Mouse (Mus musculus): Measurements from ENCODE around the gene Arxes2. TPM values are rescaled to one million over a fixed set of nuclear protein-coding genes. Genes with fewer than 3 reads are reported as not detected.
"Not testable (repeated sequence)": the region's sequence is repeated elsewhere in the genome, so short reads cannot be mapped to it uniquely, and the experiment has no call there.

Arxes2 gene
- polyA plus RNA-seq (2012), result 7.4 and 7.5 TPM in 2 replicates

GRCm38 (mm10) chrX:135993664-135994119 lies at the start of gene Arxes2:
Gene Arxes2, plus strand, starts transcription at chrX:135993824.
- TF ChIP-seq GATA1 (IDR thresholded peaks at IDR 0.05; ENCODE audit: low read length), result not testable (repeated sequence)

GRCm38 (mm10) chrX:135948699-135949437 lies 44.8 kb upstream of the Arxes2 start:
- no peak for TF ChIP-seq GATA1 (IDR thresholded peaks at IDR 0.05; ENCODE audit: low read length)

- TF ChIP-seq GATA1 (IDR thresholded peaks at IDR 0.05; ENCODE audit: low read length), result no peak
Observed at GRCm38 (mm10) chrX:135956988-135957690, 36.5 kb upstream of the Arxes2 start.

GRCm38 (mm10) chrX:135957691-135958081 lies 35.9 kb upstream of the Arxes2 start:
- TF ChIP-seq GATA1 (IDR thresholded peaks at IDR 0.05; ENCODE audit: low read length), result no peak

- TF ChIP-seq GATA1 (IDR thresholded peaks at IDR 0.05; ENCODE audit: low read length), result no peak
Observed at GRCm38 (mm10) chrX:135958589-135959225, 34.9 kb upstream of the Arxes2 start.

GRCm38 (mm10) chrX:135959536-135959935 lies 34.1 kb upstream of the Arxes2 start:
- TF ChIP-seq GATA1 (IDR thresholded peaks at IDR 0.05; ENCODE audit: low read length), result no peak

GRCm38 (mm10) chrX:135962342-135962741 lies 31.3 kb upstream of the Arxes2 start:
- TF ChIP-seq GATA1 (IDR thresholded peaks at IDR 0.05; ENCODE audit: low read length), result no peak

GRCm38 (mm10) chrX:135963130-135963529 lies 30.5 kb upstream of the Arxes2 start:
- no peak for TF ChIP-seq GATA1 (IDR thresholded peaks at IDR 0.05; ENCODE audit: low read length)

- no peak for TF ChIP-seq GATA1 (IDR thresholded peaks at IDR 0.05; ENCODE audit: low read length)
Observed at GRCm38 (mm10) chrX:135963629-135964028, 30.0 kb upstream of the Arxes2 start.

- TF ChIP-seq GATA1 (IDR thresholded peaks at IDR 0.05; ENCODE audit: low read length), result no peak
Observed at GRCm38 (mm10) chrX:135973597-135974423, 19.8 kb upstream of the Arxes2 start.

GRCm38 (mm10) chrX:135974424-135975225 lies 19.0 kb upstream of the Arxes2 start:
- TF ChIP-seq GATA1 (IDR thresholded peaks at IDR 0.05; ENCODE audit: low read length), result no peak

GRCm38 (mm10) chrX:135975226-135975552 lies 18.4 kb upstream of the Arxes2 start:
- no peak for TF ChIP-seq GATA1 (IDR thresholded peaks at IDR 0.05; ENCODE audit: low read length)

GRCm38 (mm10) chrX:135984539-135985260 lies 8.9 kb upstream of the Arxes2 start:
- no peak for TF ChIP-seq GATA1 (IDR thresholded peaks at IDR 0.05; ENCODE audit: low read length)

- TF ChIP-seq GATA1 (IDR thresholded peaks at IDR 0.05; ENCODE audit: low read length), result no peak
Observed at GRCm38 (mm10) chrX:135986267-135986666, 7.4 kb upstream of the Arxes2 start.
